Mouse (Mus musculus) olfactory bulb, adult 2 months (tissue): ENCODE measurements around the gene Ugt1a9.
"Not testable (repeated sequence)": the region's sequence is repeated elsewhere in the genome, so short reads cannot be mapped to it uniquely, and the experiment has no call there.

ENCODE experiments used
- CTCF ChIP-seq: fragments of 200-500 bp; IDR thresholded peaks from 2 replicates; pipeline ENCODE4 v1.5.1; 2012; ENCODE audit warnings: low read depth, mild to moderate bottlenecking, low read length, moderate library complexity; ENCODE audit not compliant: insufficient read depth
- POLR2A ChIP-seq: fragments of 200-500 bp; IDR thresholded peaks from 2 replicates; pipeline ENCODE4 v1.6.1; 2012; ENCODE audit warnings: mild to moderate bottlenecking, low read depth, low read length, moderate library complexity; ENCODE audit not compliant: insufficient read depth

DNA sequence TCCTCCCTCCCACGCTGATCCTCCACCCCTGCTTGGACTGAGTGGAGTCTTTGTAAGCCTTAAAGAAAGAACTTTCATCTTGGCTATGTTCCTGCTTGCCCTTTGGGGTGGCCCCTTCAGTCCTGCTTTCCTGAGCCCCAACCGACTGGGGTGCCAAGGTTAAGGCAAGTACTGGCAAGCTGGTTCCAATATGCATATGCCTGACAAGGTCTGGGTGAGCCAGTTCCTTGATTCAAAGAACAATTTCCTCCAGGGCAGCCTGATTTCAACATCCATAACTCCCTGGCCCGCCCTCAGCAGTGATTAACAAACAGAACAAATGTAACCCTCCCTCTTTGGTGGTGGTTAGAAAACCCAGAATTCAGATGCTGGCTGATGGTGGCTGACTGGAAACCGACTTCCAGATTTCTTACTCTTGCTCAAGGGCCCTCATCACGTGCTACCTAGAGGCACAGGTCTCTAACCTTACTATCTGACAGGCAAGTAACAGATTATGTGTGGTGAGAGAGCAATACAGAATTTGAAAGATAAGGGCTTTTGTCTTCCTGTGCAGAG lies 63.9 kb downstream of the Ugt1a9 start, which contains the start of gene Ugt1a6a:
- not testable (repeated sequence) for TF ChIP-seq CTCF, POLR2A
